Mouse (Mus musculus): ENCODE data around the gene Kcnq4. TPM values are rescaled to one million over a fixed set of nuclear protein-coding genes. Genes with fewer than 3 reads are reported as not detected.

The Kcnq4 gene
- polyA plus RNA-seq, 1 experiment = 10.9 TPM

- Histone ChIP-seq H3K4me3 (ENCODE audit: insufficient read depth, low read length) (peak overlapping the region; percentile 78), H3K27ac (ENCODE audit: insufficient read depth, low read length) (0 out of 2 replicates have a peak overlapping the region, but pooled peaks have one; percentile 35), H3K4me1 (ENCODE audit: control insufficient read depth, insufficient read depth, low read length) (no peaks in the 10 kb centered on the region)
- TF ChIP-seq POLR2A (IDR thresholded peaks at IDR 0.05; ENCODE audit: extremely low read depth, insufficient read depth, low read length) = no peak; the same call in 1 of the 2 replicates
- TF ChIP-seq CTCF (IDR thresholded peaks at IDR 0.05; ENCODE audit: extremely low read depth, insufficient read depth, low read length) = no peak
Measured at GRCm38 (mm10) chr4:120649369-120650207, 98.8 kb downstream of the Kcnq4 start.

Other genes with a start within 250 kb of the Kcnq4 start
- 0.06 and 0.10 TPM in 2 replicates for gene Slfnl1, start 216.4 kb downstream of the Kcnq4 start, polyA plus RNA-seq (2012; rRNA removed)
- 31.2 and 33.8 TPM in 2 replicates for gene Ctps, start 178.3 kb downstream of the Kcnq4 start, polyA plus RNA-seq (2012; rRNA removed)
- gene Gm8439, start 159.9 kb downstream of the Kcnq4 start, polyA plus RNA-seq (2012; rRNA removed) = not detected in 2 replicates
- gene Cited4, start 82.0 kb downstream of the Kcnq4 start, polyA plus RNA-seq (2012; rRNA removed) = 16.8 and 18.1 TPM in 2 replicates
- 87.5 and 88.5 TPM in 2 replicates for gene Nfyc, start 83.0 kb upstream of the Kcnq4 start, polyA plus RNA-seq (2012; rRNA removed)
- 95.7 and 102 TPM in 2 replicates for gene Rims3, start 106.2 kb upstream of the Kcnq4 start, polyA plus RNA-seq (2012; rRNA removed)
- gene Exo5, start 176.4 kb upstream of the Kcnq4 start, polyA plus RNA-seq (2012; rRNA removed) = 11.3 and 12.2 TPM in 2 replicates
- gene Zfp69, start 203.1 kb upstream of the Kcnq4 start, polyA plus RNA-seq (2012; rRNA removed) = 1.5 and 2.2 TPM in 2 replicates